Mouse (Mus musculus) large intestine, adult 2 months (tissue): ENCODE results near the gene Atg2a. TPM values are rescaled to one million over a fixed set of nuclear protein-coding genes. Genes with fewer than 3 reads are reported as not detected.

Experiments
- DNase-seq: peaks from one replicate; pipeline ENCODE4 v3.0.0-alpha.2; 2012; ENCODE audit warnings: low read depth, low spot score
- WGBS: fragments of 180-500 bp; shearing (Covaris S2); methylation state at CpG from one replicate; pipeline ENCODE4 v1.1.7; 2018; 5-methylcytosine and 5-hydroxymethylcytosine counted together
- polyA plus RNA-seq: library from polyadenylated mRNA; depleted of rRNA; stranded (reverse); fragments of >200 nt; gene quantifications from 2 replicates; pipeline ENCODE4 v1.2.3, GENCODE M21; 2012; rRNA removed

Atg2a gene
- 23.3 and 32.0 TPM in 2 replicates for polyA plus RNA-seq

- DNase-seq: peak; percentile 98
- under 1% methylated on average over 55 of the region's 55 CpGs for WGBS
Measured at GRCm38 (mm10) chr19:6241274-6242107, at the start of gene Atg2a. Gene Atg2a (plus strand): TSS chr19:6241668.

GRCm38 (mm10) chr19:6204265-6204664, 37.2 kb upstream of the Atg2a start:
- DNase-seq: no peak
- WGBS: 65% methylated on average over 2 of the region's 2 CpGs

GRCm38 (mm10) chr19:6206716-6207115, 34.8 kb upstream of the Atg2a start:
- DNase-seq: no peak
- WGBS: 60% methylated on average over 5 of the region's 5 CpGs

GRCm38 (mm10) chr19:6216046-6216705, 25.3 kb upstream of the Atg2a start:
- no peak for DNase-seq
- 59% methylated on average over 6 of the region's 6 CpGs for WGBS

- DNase-seq: no peak
- 73% methylated on average over 6 of the region's 6 CpGs for WGBS
Measured at GRCm38 (mm10) chr19:6218606-6219005, 22.9 kb upstream of the Atg2a start.

GRCm38 (mm10) chr19:6226135-6226534, 15.3 kb upstream of the Atg2a start, which contains the start of gene Gpha2:
Gene Gpha2 (plus strand): TSS chr19:6226380.
- WGBS: 44% methylated on average over 2 of the region's 2 CpGs
- no peak for DNase-seq

GRCm38 (mm10) chr19:6226763-6227162, 14.7 kb upstream of the Atg2a start:
- DNase-seq: no peak
- 94% methylated on average over 14 of the region's 14 CpGs for WGBS

GRCm38 (mm10) chr19:6227864-6228263, 13.6 kb upstream of the Atg2a start:
- WGBS: 97% methylated on average over 4 of the region's 4 CpGs
- no peak for DNase-seq

- no peak for DNase-seq
- WGBS: 87% methylated on average over 4 of the region's 4 CpGs
Measured at GRCm38 (mm10) chr19:6230411-6230810, 11.1 kb upstream of the Atg2a start.

- WGBS: 82% methylated on average over 2 of the region's 2 CpGs
Measured at GRCm38 (mm10) chr19:6231036-6231435, 10.4 kb upstream of the Atg2a start.

GRCm38 (mm10) chr19:6233647-6234046, 7.8 kb upstream of the Atg2a start:
- WGBS: 92% methylated on average over 16 of the region's 16 CpGs
- DNase-seq: no peak

More at GRCm38 (mm10) chr19:6231036-6231435, 10.4 kb upstream of the Atg2a start:
- DNase-seq: no peak

GRCm38 (mm10) chr19:6234337-6235083, 7.0 kb upstream of the Atg2a start:
- WGBS: 76% methylated on average over 11 of the region's 11 CpGs
- no peak for DNase-seq

GRCm38 (mm10) chr19:6235084-6236052, 6.1 kb upstream of the Atg2a start, which contains the start of gene Ppp2r5b:
Gene Ppp2r5b (minus strand): TSS chr19:6235872.
- DNase-seq: peak; percentile 82
- WGBS: 6% methylated on average over 48 of the region's 48 CpGs

GRCm38 (mm10) chr19:6236053-6236441, 5.4 kb upstream of the Atg2a start:
- peak; percentile 82 for DNase-seq
- WGBS: 1% methylated on average over 9 of the region's 9 CpGs

- no peak for DNase-seq
- 74% methylated on average over 7 of the region's 7 CpGs for WGBS
Measured at GRCm38 (mm10) chr19:6236842-6237241, 4.6 kb upstream of the Atg2a start.

GRCm38 (mm10) chr19:6238740-6239139, 2.7 kb upstream of the Atg2a start:
- no peak for DNase-seq

GRCm38 (mm10) chr19:6240136-6240535, 1.3 kb upstream of the Atg2a start:
- WGBS: 32% methylated on average over 1 of the region's 1 CpGs
- DNase-seq: no peak

- WGBS: 33% methylated on average over 5 of the region's 5 CpGs
- DNase-seq: no peak
Measured at GRCm38 (mm10) chr19:6240725-6241124, 743 bp upstream of the Atg2a start.

- no peak for DNase-seq
- WGBS: 0% methylated on average over 4 of the region's 4 CpGs
Measured at GRCm38 (mm10) chr19:6242281-6242680, 813 bp downstream of the Atg2a start.
